Mouse (Mus musculus): ENCODE results near the gene Actl11. TPM values are rescaled to one million over a fixed set of nuclear protein-coding genes. Genes with fewer than 3 reads are reported as not detected.

Gene Actl11
- polyA plus RNA-seq, 1 experiment from 2014 or later: not detected

GRCm38 (mm10) chr9:107907801-107908120 is 20.5 kb upstream of the Actl11 start:
- peak; percentile 24 for DNase-seq
- Histone ChIP-seq H3K4me2 (peak overlapping the region; percentile 67), H3K27ac (ENCODE audit: low read depth) (no peak overlapping the region), H3K4me3 (ENCODE audit: low read depth, low read length) (peak overlapping the region; percentile 36), H3K27me3 (ENCODE audit: insufficient read depth, low read length) (no peaks in the 10 kb centered on the region), H3K36me3 (ENCODE audit: insufficient read depth) (no peaks in the 10 kb centered on the region), H3K9ac (peak overlapping the region; percentile 62; the same call in 1 of the 2 replicates), H3K4me1 (ENCODE audit: insufficient read depth) (peaks cover 24% of the 10 kb centered on the region), H3K9me3 (ENCODE audit: low read depth, low read length) (no peaks in the 10 kb centered on the region)
- WGBS: 60% methylated on average over 14 of the region's 14 CpGs
- TF ChIP-seq CTCF (IDR thresholded peaks at IDR 0.05; ENCODE audit: low read depth): no peak
- no peak for ATAC-seq (ENCODE audit: insufficient read depth)

- H3K4me3 ChIP-seq (ENCODE audit: low read depth, low read length): peak overlapping the region; percentile 36
- no peak for DNase-seq
- H3K27ac ChIP-seq (ENCODE audit: low read depth): no peak overlapping the region; the same call in 1 of the 2 replicates
- H3K4me1 ChIP-seq (ENCODE audit: insufficient read depth): peaks cover 24% of the 10 kb centered on the region
- peak overlapping the region; percentile 67 for H3K4me2 ChIP-seq
- TF ChIP-seq CTCF (IDR thresholded peaks at IDR 0.05; ENCODE audit: low read depth): no peak
- no peaks in the 10 kb centered on the region for H3K9me3 ChIP-seq (ENCODE audit: low read depth, low read length)
- peak overlapping the region; percentile 34 for H3K9ac ChIP-seq
- no peaks in the 10 kb centered on the region for H3K27me3 ChIP-seq (ENCODE audit: insufficient read depth, low read length)
- no peaks in the 10 kb centered on the region for H3K36me3 ChIP-seq (ENCODE audit: insufficient read depth)
- 32% methylated on average over 18 of the region's 18 CpGs for WGBS
- no peak for ATAC-seq (ENCODE audit: insufficient read depth)
Measured at GRCm38 (mm10) chr9:107908410-107909158, 19.7 kb upstream of the Actl11 start.

DNA sequence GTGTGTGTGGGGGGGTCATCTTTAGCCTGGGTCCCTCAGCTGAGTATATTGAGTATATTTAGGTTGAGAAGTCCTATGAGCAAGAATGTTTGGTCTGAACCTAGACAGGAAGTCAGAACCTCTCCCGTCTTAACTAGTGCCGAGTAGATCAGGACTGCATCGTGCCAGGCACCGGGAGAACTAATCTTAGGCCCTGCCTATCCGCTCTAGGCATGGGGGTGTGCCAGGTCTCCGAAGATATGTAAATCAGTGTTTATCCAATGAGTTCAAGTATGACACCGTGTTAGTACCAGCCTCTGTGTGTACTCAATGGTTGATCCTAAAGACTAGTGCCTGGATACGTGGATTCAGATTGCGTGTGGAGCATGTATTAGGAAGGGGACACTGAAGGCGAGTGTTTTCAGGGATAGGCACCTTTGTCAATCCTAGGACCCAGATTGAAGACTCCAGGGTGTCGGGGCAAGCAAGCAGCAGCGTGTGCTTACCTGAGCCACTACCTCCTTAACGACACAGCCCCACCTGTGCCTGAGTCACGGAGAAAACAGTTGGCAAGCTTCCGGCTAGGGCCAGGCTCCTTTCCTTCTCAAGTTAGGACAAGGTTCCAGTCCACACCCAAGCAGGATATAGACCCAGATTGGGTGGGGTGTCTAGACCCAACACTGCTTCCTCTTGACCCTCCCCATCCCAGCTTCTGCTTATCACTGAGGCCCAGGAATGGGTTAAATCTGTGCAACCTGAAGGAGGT is 18.1 kb upstream of the Actl11 start:
- Histone ChIP-seq H3K9me3 (ENCODE audit: low read depth, low read length) (no peaks in the 10 kb centered on the region), H3K27ac (ENCODE audit: low read depth) (no peak overlapping the region), H3K4me2 (peak overlapping the region; percentile 67), H3K4me1 (ENCODE audit: insufficient read depth) (peaks cover 24% of the 10 kb centered on the region), H3K9ac (no peak overlapping the region), H3K36me3 (ENCODE audit: insufficient read depth) (no peaks in the 10 kb centered on the region), H3K27me3 (ENCODE audit: insufficient read depth, low read length) (no peaks in the 10 kb centered on the region), H3K4me3 (ENCODE audit: low read depth, low read length) (no peak overlapping the region)
- TF ChIP-seq CTCF (IDR thresholded peaks at IDR 0.05; ENCODE audit: low read depth): no peak
- WGBS: 76% methylated on average over 15 of the region's 15 CpGs
- ATAC-seq (ENCODE audit: insufficient read depth) (no peak), DNase-seq (no peak)

DNA sequence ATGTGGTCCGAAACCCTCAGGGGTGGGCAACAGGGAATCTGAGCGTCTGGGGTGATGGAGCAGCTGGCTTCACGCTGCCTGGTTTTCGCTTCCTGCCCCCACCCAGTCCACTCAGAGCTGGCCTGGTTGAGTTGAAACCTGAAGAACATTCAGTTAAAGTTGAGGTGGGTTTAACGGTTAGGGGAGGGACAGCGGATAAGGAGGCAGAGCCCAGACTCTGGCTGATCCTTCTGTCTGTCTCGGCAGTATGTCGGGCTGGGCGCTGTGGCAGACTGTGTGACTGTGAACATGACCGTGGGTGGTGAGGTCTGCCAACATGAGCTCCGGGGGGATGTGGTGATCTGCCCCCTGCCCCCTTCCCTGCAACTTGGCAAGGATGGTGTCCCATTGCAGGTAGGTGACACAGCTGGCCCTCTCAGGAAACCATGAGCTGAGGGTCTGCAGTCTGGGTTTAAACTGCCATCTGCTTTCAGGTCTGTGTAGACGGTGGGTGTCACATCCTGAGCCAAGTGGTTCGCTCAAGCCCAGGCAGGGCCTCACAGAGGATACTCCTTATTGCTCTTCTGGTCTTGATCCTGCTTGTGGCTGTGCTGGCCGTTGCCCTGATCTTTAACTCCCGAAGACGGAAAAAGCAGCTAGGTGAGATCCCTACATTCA is 13.4 kb upstream of the Actl11 start:
- WGBS: 63% methylated on average over 16 of the region's 16 CpGs
- H3K27me3 ChIP-seq (ENCODE audit: insufficient read depth, low read length): no peaks in the 10 kb centered on the region
- H3K4me2 ChIP-seq: no peak overlapping the region
- DNase-seq (no peak), ATAC-seq (ENCODE audit: insufficient read depth) (no peak)
- TF ChIP-seq CTCF (IDR thresholded peaks at IDR 0.05; ENCODE audit: low read depth): no peak
- H3K9me3 ChIP-seq (ENCODE audit: low read depth, low read length): no peaks in the 10 kb centered on the region
- H3K4me1 ChIP-seq (ENCODE audit: insufficient read depth): 0 out of 2 replicates have a peak, but pooled peaks cover 3% of the 10 kb centered on the region
- H3K9ac ChIP-seq: no peak overlapping the region
- H3K4me3 ChIP-seq (ENCODE audit: low read depth, low read length): no peak overlapping the region
- H3K27ac ChIP-seq (ENCODE audit: low read depth): no peak overlapping the region
- H3K36me3 ChIP-seq (ENCODE audit: insufficient read depth): no peaks in the 10 kb centered on the region; the same call in 1 of the 2 replicates

DNA sequence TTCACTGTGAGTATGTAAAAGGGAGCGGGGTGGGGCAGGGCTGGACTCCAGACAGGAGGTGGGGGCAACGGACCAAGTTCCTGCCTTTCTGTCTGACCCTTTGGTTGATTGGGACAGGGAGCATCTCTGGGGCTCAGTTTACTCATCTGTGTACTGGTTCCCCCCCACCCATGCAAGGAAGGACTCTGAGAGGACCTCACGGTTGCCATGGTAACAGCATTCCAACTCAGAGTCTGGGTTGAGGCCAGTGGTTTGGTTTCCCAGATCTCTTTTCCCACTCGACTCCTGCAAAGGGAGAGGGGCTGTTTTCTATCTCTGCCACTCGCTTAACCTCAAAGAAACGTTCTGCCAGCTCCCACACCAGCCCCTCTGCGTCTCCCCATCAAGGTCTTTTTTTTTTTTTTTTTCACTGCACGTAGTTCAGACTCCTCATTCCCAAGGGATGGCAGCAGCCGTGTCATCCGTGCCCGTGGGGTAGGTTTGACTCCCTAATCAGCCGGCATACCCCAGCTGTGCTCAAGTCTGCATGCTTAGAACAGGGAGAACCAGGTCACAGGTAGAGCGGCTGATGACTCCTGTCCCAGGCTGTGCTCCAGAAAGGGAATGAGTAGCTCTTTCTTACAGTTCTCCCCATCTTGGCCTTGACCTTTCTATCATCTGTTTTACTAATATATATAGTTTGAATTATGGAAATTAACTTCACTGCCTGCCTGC is 10.2 kb upstream of the Actl11 start:
- Histone ChIP-seq H3K27me3 (ENCODE audit: insufficient read depth, low read length) (no peaks in the 10 kb centered on the region), H3K27ac (ENCODE audit: low read depth) (no peak overlapping the region), H3K9me3 (ENCODE audit: low read depth, low read length) (no peaks in the 10 kb centered on the region), H3K4me2 (peak overlapping the region; percentile 13; the same call in 1 of the 2 replicates), H3K36me3 (ENCODE audit: insufficient read depth) (no peaks in the 10 kb centered on the region; the same call in 1 of the 2 replicates), H3K9ac (no peak overlapping the region), H3K4me1 (ENCODE audit: insufficient read depth) (no peaks in the 10 kb centered on the region), H3K4me3 (ENCODE audit: low read depth, low read length) (no peak overlapping the region)
- ATAC-seq (ENCODE audit: insufficient read depth) (0 out of 2 replicates have a peak, but pooled peaks have one; percentile 36), DNase-seq (peak; percentile 86)
- WGBS: 27% methylated on average over 13 of the region's 13 CpGs
- no peak for TF ChIP-seq CTCF (IDR thresholded peaks at IDR 0.05; ENCODE audit: low read depth)

GRCm38 (mm10) chr9:107918884-107919283 is 9.4 kb upstream of the Actl11 start:
- H3K4me1 ChIP-seq (ENCODE audit: insufficient read depth): no peaks in the 10 kb centered on the region
- no peak overlapping the region; the same call in 1 of the 2 replicates for H3K27ac ChIP-seq (ENCODE audit: low read depth)
- ATAC-seq (ENCODE audit: insufficient read depth) (no peak), DNase-seq (no peak)
- H3K4me3 ChIP-seq (ENCODE audit: low read depth, low read length): no peak overlapping the region
- WGBS: 72% methylated on average over 6 of the region's 6 CpGs
- no peak overlapping the region for H3K9ac ChIP-seq
- no peaks in the 10 kb centered on the region; the same call in 1 of the 2 replicates for H3K36me3 ChIP-seq (ENCODE audit: insufficient read depth)
- H3K4me2 ChIP-seq: no peak overlapping the region
- H3K27me3 ChIP-seq (ENCODE audit: insufficient read depth, low read length): no peaks in the 10 kb centered on the region
- no peak for TF ChIP-seq CTCF (IDR thresholded peaks at IDR 0.05; ENCODE audit: low read depth)
- H3K9me3 ChIP-seq (ENCODE audit: low read depth, low read length): no peaks in the 10 kb centered on the region
